Comparison of ENCODE assay signal across 12 mouse cellular contexts in genomic region chr14:37104747-37105146, GRCm38 (mm10). TPM values are rescaled to one million over a fixed set of nuclear protein-coding genes. Genes with fewer than 3 reads are reported as not detected.
A peak's percentile ranks its signal among the peaks of the same experiment; 100 is the strongest.
DNase-seq lines count a peak whose midpoint lies in the region; ATAC-seq and TF ChIP-seq lines count a peak whose summit lies in the region.
"Had no signal": no experiment of that assay in that cellular context is flagged by ENCODE, and none has a peak within 500 bp of the region (broad histone marks: within the 10 kb centered on the region; RNA-seq: fewer than 3 reads in every experiment).

No protein-coding gene starts in this region.

- H3K27ac ChIP-seq in forebrain, postnatal 0 days (ENCODE audit: low read depth, low read length): no peak overlapping the region
- no peak overlapping the region for H3K27ac ChIP-seq in forebrain, embryonic 10.5 days
- no peak overlapping the region for H3K27ac ChIP-seq in midbrain, embryonic 14.5 days (replicated peaks; ENCODE audit: low read depth, low read length)
- no peak overlapping the region for H3K27ac ChIP-seq in midbrain, embryonic 15.5 days
- H3K27ac ChIP-seq in kidney, adult 2 months (ENCODE audit: insufficient read depth, low read depth, low read length): no peak overlapping the region

- no peak overlapping the region for H3K4me3 ChIP-seq in forebrain, postnatal 0 days (ENCODE audit: low read depth, low read length)
- no peak overlapping the region for H3K4me3 ChIP-seq in forebrain, embryonic 10.5 days
- no peak overlapping the region for H3K4me3 ChIP-seq in midbrain, embryonic 14.5 days (replicated peaks; ENCODE audit: low read depth, low read length)
- H3K4me3 ChIP-seq in midbrain, embryonic 15.5 days: no peak overlapping the region
- H3K4me3 ChIP-seq in kidney, adult 2 months (ENCODE audit: insufficient read depth, low read depth, low read length): no peak overlapping the region

- H3K36me3 ChIP-seq in forebrain, postnatal 0 days (ENCODE audit: insufficient read depth): no peaks in the 10 kb centered on the region
- H3K36me3 ChIP-seq in forebrain, embryonic 10.5 days (replicated peaks): no peaks in the 10 kb centered on the region
- no peaks in the 10 kb centered on the region for H3K36me3 ChIP-seq in midbrain, embryonic 14.5 days (ENCODE audit: control insufficient read depth, insufficient read depth, low read length)
- no peaks in the 10 kb centered on the region for H3K36me3 ChIP-seq in midbrain, embryonic 15.5 days (replicated peaks)
- H3K36me3 ChIP-seq in kidney, adult 2 months (ENCODE audit: control insufficient read depth, insufficient read depth, low read length): no peaks in the 10 kb centered on the region

- H3K9me3 ChIP-seq in forebrain, postnatal 0 days (ENCODE audit: low read length): no peaks in the 10 kb centered on the region
- H3K9me3 ChIP-seq in forebrain, embryonic 10.5 days: no peaks in the 10 kb centered on the region
- H3K9me3 ChIP-seq in midbrain, embryonic 14.5 days (ENCODE audit: control insufficient read depth, low read length): no peaks in the 10 kb centered on the region
- no peaks in the 10 kb centered on the region for H3K9me3 ChIP-seq in midbrain, embryonic 15.5 days

- ATAC-seq in forebrain, postnatal 0 days: peak; percentile 12; the same call in 1 of the 2 replicates
- no peak for ATAC-seq in midbrain, embryonic 14.5 days (ENCODE audit: low FRiP score, low TSS enrichment)
- no peak for ATAC-seq in midbrain, embryonic 15.5 days (replicated peaks)
- ATAC-seq in megakaryocyte-erythroid progenitor cell, adult 5-6 weeks (replicated peaks; ENCODE audit: low FRiP score, low TSS enrichment, poor library complexity, severe bottlenecking): no peak

- H3K4me1 ChIP-seq in forebrain, postnatal 0 days (ENCODE audit: insufficient read depth): no peaks in the 10 kb centered on the region
- no peaks in the 10 kb centered on the region for H3K4me1 ChIP-seq in forebrain, embryonic 10.5 days
- no peaks in the 10 kb centered on the region for H3K4me1 ChIP-seq in midbrain, embryonic 14.5 days (ENCODE audit: control insufficient read depth, insufficient read depth, low read length)
- no peaks in the 10 kb centered on the region for H3K4me1 ChIP-seq in midbrain, embryonic 15.5 days
- no peaks in the 10 kb centered on the region for H3K4me1 ChIP-seq in kidney, adult 2 months (ENCODE audit: control insufficient read depth, insufficient read depth, low read length)

- H3K27me3 ChIP-seq in forebrain, postnatal 0 days (ENCODE audit: insufficient read depth, low read length): no peaks in the 10 kb centered on the region
- H3K27me3 ChIP-seq in forebrain, embryonic 10.5 days (ENCODE audit: poor library complexity, severe bottlenecking): peaks cover 18% of the 10 kb centered on the region
- H3K27me3 ChIP-seq in midbrain, embryonic 14.5 days (ENCODE audit: control insufficient read depth, insufficient read depth, low read length): no peaks in the 10 kb centered on the region
- H3K27me3 ChIP-seq in midbrain, embryonic 15.5 days (replicated peaks): no peaks in the 10 kb centered on the region
- H3K27me3 ChIP-seq in kidney, adult 2 months (replicated peaks; ENCODE audit: control insufficient read depth, insufficient read depth, low read length): no peaks in the 10 kb centered on the region

- WGBS in forebrain, postnatal 0 days: 60% methylated on average over 5 of the region's 5 CpGs
- 77% methylated on average over 5 of the region's 5 CpGs for WGBS in forebrain, embryonic 10.5 days
- 64% methylated on average over 5 of the region's 5 CpGs for WGBS in midbrain, embryonic 14.5 days
- WGBS in midbrain, embryonic 15.5 days: 56% methylated on average over 5 of the region's 5 CpGs
- 37% methylated on average over 5 of the region's 5 CpGs for WGBS in kidney, adult 2 months

- no peak for TF ChIP-seq CTCF in forebrain, postnatal 0 days (IDR thresholded peaks at IDR 0.05; ENCODE audit: low read depth)
- TF ChIP-seq CTCF in kidney, adult 2 months (conservative IDR thresholded peaks at IDR 0.05; ENCODE audit: insufficient read depth, insufficient read length, low read depth, low read length): no peak

- DNase-seq in forebrain, postnatal 0 days: peak; percentile 15
- DNase-seq in forebrain, embryonic 10.5 days (ENCODE audit: extremely low spot score, low spot score): no peak
- DNase-seq in midbrain, embryonic 14.5 days: peak; percentile 17
- DNase-seq in kidney, adult 2 months: peak; percentile 58
- DNase-seq in lung, postnatal 4 days: peak; percentile 29 to 48
- no peak for DNase-seq in embryo, embryonic 9.5 days (ENCODE audit: extremely low spot score)
- DNase-seq: cerebellum, postnatal 25 days had no signal

- no peak overlapping the region for H3K4me2 ChIP-seq in forebrain, postnatal 0 days (ENCODE audit: low read depth)
- no peak overlapping the region for H3K4me2 ChIP-seq in midbrain, embryonic 14.5 days (ENCODE audit: low read length)
- H3K4me2 ChIP-seq in midbrain, embryonic 15.5 days: no peak overlapping the region

- no peak overlapping the region for H3K9ac ChIP-seq in forebrain, postnatal 0 days
- no peak overlapping the region for H3K9ac ChIP-seq in midbrain, embryonic 14.5 days (replicated peaks; ENCODE audit: low read length)
- H3K9ac ChIP-seq in midbrain, embryonic 15.5 days: no peak overlapping the region

- TF ChIP-seq POLR2A in kidney, adult 2 months (IDR thresholded peaks at IDR 0.05; ENCODE audit: low read depth, low read length): no peak

RNA-seq across cellular contexts. Expression of gene Cdhr1, which starts 6.6 kb away (rescaled TPM):
- 12.5 and 16.3 TPM in 2 replicates for total RNA-seq in forebrain, postnatal 0 days (2014; rRNA removed)
- polyA plus RNA-seq in forebrain, postnatal 0 days (2015; fragmentation: Nextera tagmentation; extraction: Ambion mirVana): 10.1 and 14.4 TPM in 2 replicates
- polyA plus RNA-seq in forebrain, embryonic 10.5 days (2016; fragmentation: Nextera tagmentation; extraction: Ambion mirVana): 0.34 and 1.1 TPM in 2 replicates
- 1.9 and 2.2 TPM in 2 replicates for polyA plus RNA-seq in midbrain, embryonic 14.5 days (2014; fragmentation: Nextera tagmentation; extraction: Ambion mirVana)
- polyA plus RNA-seq in midbrain, embryonic 15.5 days (2015; fragmentation: Nextera tagmentation; extraction: Ambion mirVana): 2.3 and 2.6 TPM in 2 replicates
- polyA plus RNA-seq in kidney, adult 2 months (2012; rRNA removed): 0.14 TPM in 1 of 2 replicates, not detected in the other
- not detected in 2 replicates for total RNA-seq in megakaryocyte-erythroid progenitor cell, adult 5-6 weeks (2014; fragmentation: Nextera tagmentation)
- not detected in 2 replicates for total RNA-seq in megakaryocyte-erythroid progenitor cell, adult 5-6 weeks (2017)
- total RNA-seq: monocyte, adult 5-6 weeks had no signal

RNA-seq across cellular contexts. Expression of gene 2610528A11Rik, which starts 9.1 kb away (rescaled TPM):
- total RNA-seq in forebrain, postnatal 0 days (2014; rRNA removed): 1.2 TPM in 1 of 2 replicates, not detected in the other
- polyA plus RNA-seq in forebrain, postnatal 0 days (2015; fragmentation: Nextera tagmentation; extraction: Ambion mirVana): 0.28 and 1.4 TPM in 2 replicates
- polyA plus RNA-seq in forebrain, embryonic 10.5 days (2016; fragmentation: Nextera tagmentation; extraction: Ambion mirVana): 0.21 and 0.38 TPM in 2 replicates
- polyA plus RNA-seq in midbrain, embryonic 14.5 days (2014; fragmentation: Nextera tagmentation; extraction: Ambion mirVana): 0.55 TPM in 1 of 2 replicates, not detected in the other
- polyA plus RNA-seq in midbrain, embryonic 15.5 days (2015; fragmentation: Nextera tagmentation; extraction: Ambion mirVana): not detected in 2 replicates
- polyA plus RNA-seq in kidney, adult 2 months (2012; rRNA removed): 0.38 and 0.72 TPM in 2 replicates
- total RNA-seq in megakaryocyte-erythroid progenitor cell, adult 5-6 weeks (2014; fragmentation: Nextera tagmentation): not detected in 2 replicates
- 1.3 and 2.9 TPM in 2 replicates for total RNA-seq in megakaryocyte-erythroid progenitor cell, adult 5-6 weeks (2017)
- total RNA-seq: monocyte, adult 5-6 weeks had no signal

RNA-seq across cellular contexts. Expression of gene Ghitm, which starts 30.3 kb away (rescaled TPM):
- 70.2 and 85.8 TPM in 2 replicates for total RNA-seq in forebrain, postnatal 0 days (2014; rRNA removed)
- polyA plus RNA-seq in forebrain, postnatal 0 days (2015; fragmentation: Nextera tagmentation; extraction: Ambion mirVana): 148 and 187 TPM in 2 replicates
- polyA plus RNA-seq in forebrain, embryonic 10.5 days (2016; fragmentation: Nextera tagmentation; extraction: Ambion mirVana): 206 and 215 TPM in 2 replicates
- polyA plus RNA-seq in midbrain, embryonic 14.5 days (2014; fragmentation: Nextera tagmentation; extraction: Ambion mirVana): 157 and 197 TPM in 2 replicates
- 184 TPM in 2 replicates for polyA plus RNA-seq in midbrain, embryonic 15.5 days (2015; fragmentation: Nextera tagmentation; extraction: Ambion mirVana)
- polyA plus RNA-seq in kidney, adult 2 months (2012; rRNA removed): 322 and 327 TPM in 2 replicates
- total RNA-seq in megakaryocyte-erythroid progenitor cell, adult 5-6 weeks (2014; fragmentation: Nextera tagmentation): 91.2 and 104 TPM in 2 replicates
- 186 and 209 TPM in 2 replicates for total RNA-seq in megakaryocyte-erythroid progenitor cell, adult 5-6 weeks (2017)

RNA-seq across cellular contexts. Expression of gene Lrit2, which starts 37.0 kb away (rescaled TPM):
- total RNA-seq in forebrain, postnatal 0 days (2014; rRNA removed): not detected in 2 replicates
- not detected in 2 replicates for polyA plus RNA-seq in forebrain, postnatal 0 days (2015; fragmentation: Nextera tagmentation; extraction: Ambion mirVana)
- not detected in 2 replicates for polyA plus RNA-seq in forebrain, embryonic 10.5 days (2016; fragmentation: Nextera tagmentation; extraction: Ambion mirVana)
- not detected in 2 replicates for polyA plus RNA-seq in midbrain, embryonic 14.5 days (2014; fragmentation: Nextera tagmentation; extraction: Ambion mirVana)
- polyA plus RNA-seq in midbrain, embryonic 15.5 days (2015; fragmentation: Nextera tagmentation; extraction: Ambion mirVana): not detected in 2 replicates
- polyA plus RNA-seq in kidney, adult 2 months (2012; rRNA removed): 0.03 TPM in 2 replicates
- total RNA-seq in megakaryocyte-erythroid progenitor cell, adult 5-6 weeks (2014; fragmentation: Nextera tagmentation): not detected in 2 replicates
- total RNA-seq in megakaryocyte-erythroid progenitor cell, adult 5-6 weeks (2017): not detected in 2 replicates
- total RNA-seq: layer of hippocampus, postnatal 14 days; monocyte, adult 5-6 weeks had no signal

RNA-seq across cellular contexts. Expression of gene Lrit1, which starts 50.1 kb away (rescaled TPM):
- total RNA-seq in forebrain, postnatal 0 days (2014; rRNA removed): not detected in 2 replicates
- polyA plus RNA-seq in forebrain, postnatal 0 days (2015; fragmentation: Nextera tagmentation; extraction: Ambion mirVana): not detected in 2 replicates
- not detected in 2 replicates for polyA plus RNA-seq in forebrain, embryonic 10.5 days (2016; fragmentation: Nextera tagmentation; extraction: Ambion mirVana)
- polyA plus RNA-seq in midbrain, embryonic 14.5 days (2014; fragmentation: Nextera tagmentation; extraction: Ambion mirVana): not detected in 2 replicates
- polyA plus RNA-seq in midbrain, embryonic 15.5 days (2015; fragmentation: Nextera tagmentation; extraction: Ambion mirVana): not detected in 2 replicates
- polyA plus RNA-seq in kidney, adult 2 months (2012; rRNA removed): 0.04 and 0.08 TPM in 2 replicates
- not detected in 2 replicates for total RNA-seq in megakaryocyte-erythroid progenitor cell, adult 5-6 weeks (2014; fragmentation: Nextera tagmentation)
- total RNA-seq in megakaryocyte-erythroid progenitor cell, adult 5-6 weeks (2017): not detected in 2 replicates
- total RNA-seq: layer of hippocampus, postnatal 14 days; monocyte, adult 5-6 weeks had no signal
- polyA plus RNA-seq: C2C12 had no signal

Comparison
In these comparisons a context has a peak if more than half of its experiments do, and no peak if none do; other contexts are left out.
1. DNase-seq: peak in forebrain, postnatal 0 days (single experiment), midbrain, embryonic 14.5 days (single experiment), kidney, adult 2 months (single experiment) and lung, postnatal 4 days (2 of 2); none in forebrain, embryonic 10.5 days (single experiment) and embryo, embryonic 9.5 days (single experiment).